Mouse (Mus musculus): ENCODE data around the gene Gas6. TPM values are rescaled to one million over a fixed set of nuclear protein-coding genes. Genes with fewer than 3 reads are reported as not detected.

Gas6 gene
- total and polyA plus RNA-seq, 3 experiments = not detected

DNA sequence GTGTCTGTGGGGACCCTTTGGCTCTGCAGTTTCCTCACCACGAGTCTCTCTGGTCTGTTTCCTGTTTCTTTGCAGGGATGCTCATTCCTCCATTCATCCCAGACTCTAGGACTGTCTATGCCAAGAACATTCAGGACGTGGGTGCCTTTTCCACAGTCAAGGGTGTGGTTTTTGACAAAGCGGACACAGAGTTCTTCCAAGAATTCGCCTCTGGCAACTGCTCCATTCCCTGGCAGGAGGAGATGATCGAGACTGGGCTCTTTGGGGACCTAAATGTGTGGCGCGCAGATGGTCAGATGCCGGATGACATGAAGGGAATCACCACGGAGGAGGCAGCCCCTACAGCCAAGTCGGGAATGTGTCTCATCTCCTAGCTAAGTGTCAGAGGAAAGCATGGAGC, 78.4 kb downstream of the Gas6 start:
- ATAC-seq (ENCODE audit: extremely low read depth, insufficient number of reproducible peaks, low FRiP score, poor library complexity, severe bottlenecking) (no peak), DNase-seq (ENCODE audit: low spot score) (no peak)
- Histone ChIP-seq H3K36me3 (replicated peaks) (no peaks in the 10 kb centered on the region), H3K4me1 (ENCODE audit: insufficient read depth, low read depth, low read length) (no peaks in the 10 kb centered on the region), H3K9me3 (replicated peaks) (no peaks in the 10 kb centered on the region), H3K4me3 (ENCODE audit: low read depth, low read length) (no peak overlapping the region), H3K27me3 (ENCODE audit: insufficient read depth, low read length) (peaks cover 14% of the 10 kb centered on the region)
- TF ChIP-seq GATA2 (IDR thresholded peaks at IDR 0.05; ENCODE audit: borderline replicate concordance, low read depth, low read length) = no peak
- no peak for TF ChIP-seq TAL1 (conservative IDR thresholded peaks at IDR 0.05; ENCODE audit: low read depth, low read length)

Other genes starting within 250 kb of the Gas6 start
- gene Adprhl1, start 240.3 kb downstream of the Gas6 start, total RNA-seq (2014; fragmentation: Nextera tagmentation) = not detected in 2 replicates
- gene Adprhl1, start 240.3 kb downstream of the Gas6 start, total RNA-seq (2017) = 0.06 and 0.22 TPM in 2 replicates
- not detected in 2 replicates for gene Adprhl1, start 240.3 kb downstream of the Gas6 start, polyA plus RNA-seq (2012)
- gene Dcun1d2, start 206.4 kb downstream of the Gas6 start, total RNA-seq (2014; fragmentation: Nextera tagmentation) = 15.7 and 19.5 TPM in 2 replicates
- gene Dcun1d2, start 206.4 kb downstream of the Gas6 start, total RNA-seq (2017) = 24.0 and 28.5 TPM in 2 replicates
- gene Dcun1d2, start 206.4 kb downstream of the Gas6 start, polyA plus RNA-seq (2012) = 2.9 and 4.6 TPM in 2 replicates
- gene Tmco3, start 206.3 kb downstream of the Gas6 start, total RNA-seq (2014; fragmentation: Nextera tagmentation) = 5.8 and 7.0 TPM in 2 replicates
- 9.3 and 12.6 TPM in 2 replicates for gene Tmco3, start 206.3 kb downstream of the Gas6 start, total RNA-seq (2017)
- gene Tmco3, start 206.3 kb downstream of the Gas6 start, polyA plus RNA-seq (2012) = 10.2 and 13.4 TPM in 2 replicates
- 237 and 247 TPM in 2 replicates for gene Tfdp1, start 155.7 kb downstream of the Gas6 start, total RNA-seq (2014; fragmentation: Nextera tagmentation)
- gene Tfdp1, start 155.7 kb downstream of the Gas6 start, total RNA-seq (2017) = 129 and 155 TPM in 2 replicates
- gene Tfdp1, start 155.7 kb downstream of the Gas6 start, polyA plus RNA-seq (2012) = 29.6 and 68.6 TPM in 2 replicates
- gene Atp4b, start 97.7 kb downstream of the Gas6 start, total RNA-seq (2014; fragmentation: Nextera tagmentation) = not detected in 2 replicates
- gene Atp4b, start 97.7 kb downstream of the Gas6 start, total RNA-seq (2017) = 0.33 TPM in 1 of 2 replicates, not detected in the other
- not detected in 2 replicates for gene Atp4b, start 97.7 kb downstream of the Gas6 start, polyA plus RNA-seq (2012)
- gene Grk1, start 89.4 kb downstream of the Gas6 start, total RNA-seq (2014; fragmentation: Nextera tagmentation) = not detected in 2 replicates
- 0.05 and 0.06 TPM in 2 replicates for gene Grk1, start 89.4 kb downstream of the Gas6 start, total RNA-seq (2017)
- 0.01 TPM in 1 of 2 replicates, not detected in the other for gene Grk1, start 89.4 kb downstream of the Gas6 start, polyA plus RNA-seq (2012)
- gene Tmem255b, start 59.3 kb downstream of the Gas6 start, total RNA-seq (2014; fragmentation: Nextera tagmentation) = not detected in 2 replicates
- gene Tmem255b, start 59.3 kb downstream of the Gas6 start, total RNA-seq (2017) = not detected in 2 replicates
- gene Tmem255b, start 59.3 kb downstream of the Gas6 start, polyA plus RNA-seq (2012) = not detected in 2 replicates
- gene 1700029H14Rik, start 68.0 kb upstream of the Gas6 start, total RNA-seq (2014; fragmentation: Nextera tagmentation) = not detected in 2 replicates
- gene 1700029H14Rik, start 68.0 kb upstream of the Gas6 start, total RNA-seq (2017) = 0.05 TPM in 1 of 2 replicates, not detected in the other
- gene 1700029H14Rik, start 68.0 kb upstream of the Gas6 start, polyA plus RNA-seq (2012) = not detected in 2 replicates
- not detected in 2 replicates for gene Rasa3, start 183.1 kb upstream of the Gas6 start, total RNA-seq (2014; fragmentation: Nextera tagmentation)
- 0.11 and 0.12 TPM in 2 replicates for gene Rasa3, start 183.1 kb upstream of the Gas6 start, total RNA-seq (2017)
- 0.02 TPM in 2 replicates for gene Rasa3, start 183.1 kb upstream of the Gas6 start, polyA plus RNA-seq (2012)
- not detected in 2 replicates for gene Cfap97d2, start 211.4 kb upstream of the Gas6 start, total RNA-seq (2014; fragmentation: Nextera tagmentation)
- gene Cfap97d2, start 211.4 kb upstream of the Gas6 start, total RNA-seq (2017) = 0.38 and 0.41 TPM in 2 replicates
- not detected in 2 replicates for gene Cfap97d2, start 211.4 kb upstream of the Gas6 start, polyA plus RNA-seq (2012)

All from G1E (cell line).